Mouse (Mus musculus): Measurements from ENCODE around the gene Gtf3c1. TPM values are rescaled to one million over a fixed set of nuclear protein-coding genes. Genes with fewer than 3 reads are reported as not detected.
A peak's percentile ranks its signal among the peaks of the same experiment; 100 is the strongest.

Gtf3c1 gene
- polyA plus RNA-seq, 1 experiment from 2014 or later: 37.0 TPM

DNA sequence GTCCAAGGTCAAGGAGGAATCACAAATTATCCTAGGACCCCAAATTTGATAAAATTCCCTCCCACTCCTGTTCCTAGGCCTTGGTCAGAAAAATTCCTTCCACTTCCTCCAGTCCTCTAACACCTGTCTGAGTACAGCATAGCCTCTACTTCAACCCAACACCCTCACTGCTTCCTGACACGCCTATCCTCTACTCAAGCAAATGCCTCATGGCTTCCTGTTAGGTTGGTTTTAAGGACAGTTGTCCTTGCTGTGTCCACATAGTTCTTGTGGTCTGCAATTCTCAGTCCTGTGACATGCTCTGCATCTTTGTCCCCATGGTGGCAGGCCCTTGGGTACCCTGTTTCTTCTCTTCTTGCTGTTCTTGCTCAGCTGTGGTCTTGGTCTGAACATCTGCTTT lies 37.2 kb upstream of the Gtf3c1 start:
- Histone ChIP-seq H3K27me3 (ENCODE audit: insufficient read depth, low read length) (no peaks in the 10 kb centered on the region), H3K4me3 (ENCODE audit: low read depth, low read length) (no peak overlapping the region), H3K27ac (ENCODE audit: low read depth) (no peak overlapping the region), H3K4me1 (ENCODE audit: insufficient read depth) (no peaks in the 10 kb centered on the region), H3K9ac (no peak overlapping the region), H3K4me2 (no peak overlapping the region), H3K36me3 (ENCODE audit: insufficient read depth) (no peaks in the 10 kb centered on the region), H3K9me3 (ENCODE audit: low read depth, low read length) (no peaks in the 10 kb centered on the region)
- TF ChIP-seq CTCF (IDR thresholded peaks at IDR 0.05; ENCODE audit: low read depth): no peak
- ATAC-seq (ENCODE audit: insufficient read depth) (no peak), DNase-seq (no peak)
- 77% methylated on average over 1 of the region's 1 CpGs for WGBS

- Histone ChIP-seq H3K4me2 (no peak overlapping the region), H3K4me3 (ENCODE audit: low read depth, low read length) (no peak overlapping the region), H3K27ac (ENCODE audit: low read depth) (no peak overlapping the region), H3K4me1 (ENCODE audit: insufficient read depth) (no peaks in the 10 kb centered on the region), H3K36me3 (ENCODE audit: insufficient read depth) (no peaks in the 10 kb centered on the region), H3K9me3 (ENCODE audit: low read depth, low read length) (no peaks in the 10 kb centered on the region), H3K27me3 (ENCODE audit: insufficient read depth, low read length) (no peaks in the 10 kb centered on the region), H3K9ac (no peak overlapping the region)
- no peak for TF ChIP-seq CTCF (IDR thresholded peaks at IDR 0.05; ENCODE audit: low read depth)
- ATAC-seq (ENCODE audit: insufficient read depth) (no peak), DNase-seq (peak; percentile 12)
- WGBS: 26% methylated on average over 1 of the region's 1 CpGs
Observed at GRCm38 (mm10) chr7:125741271-125741703, 33.7 kb upstream of the Gtf3c1 start.

- Histone ChIP-seq H3K4me3 (ENCODE audit: low read depth, low read length) (no peak overlapping the region), H3K9ac (no peak overlapping the region), H3K36me3 (ENCODE audit: insufficient read depth) (no peaks in the 10 kb centered on the region), H3K9me3 (ENCODE audit: low read depth, low read length) (no peaks in the 10 kb centered on the region), H3K4me1 (ENCODE audit: insufficient read depth) (no peaks in the 10 kb centered on the region), H3K27ac (ENCODE audit: low read depth) (no peak overlapping the region), H3K4me2 (no peak overlapping the region), H3K27me3 (ENCODE audit: insufficient read depth, low read length) (no peaks in the 10 kb centered on the region)
- TF ChIP-seq CTCF (IDR thresholded peaks at IDR 0.05; ENCODE audit: low read depth): no peak
- WGBS: 53% methylated on average over 2 of the region's 2 CpGs
- no peak for DNase-seq
- no peak for ATAC-seq (ENCODE audit: insufficient read depth)
Observed at GRCm38 (mm10) chr7:125740521-125740920, 32.9 kb upstream of the Gtf3c1 start.

DNA sequence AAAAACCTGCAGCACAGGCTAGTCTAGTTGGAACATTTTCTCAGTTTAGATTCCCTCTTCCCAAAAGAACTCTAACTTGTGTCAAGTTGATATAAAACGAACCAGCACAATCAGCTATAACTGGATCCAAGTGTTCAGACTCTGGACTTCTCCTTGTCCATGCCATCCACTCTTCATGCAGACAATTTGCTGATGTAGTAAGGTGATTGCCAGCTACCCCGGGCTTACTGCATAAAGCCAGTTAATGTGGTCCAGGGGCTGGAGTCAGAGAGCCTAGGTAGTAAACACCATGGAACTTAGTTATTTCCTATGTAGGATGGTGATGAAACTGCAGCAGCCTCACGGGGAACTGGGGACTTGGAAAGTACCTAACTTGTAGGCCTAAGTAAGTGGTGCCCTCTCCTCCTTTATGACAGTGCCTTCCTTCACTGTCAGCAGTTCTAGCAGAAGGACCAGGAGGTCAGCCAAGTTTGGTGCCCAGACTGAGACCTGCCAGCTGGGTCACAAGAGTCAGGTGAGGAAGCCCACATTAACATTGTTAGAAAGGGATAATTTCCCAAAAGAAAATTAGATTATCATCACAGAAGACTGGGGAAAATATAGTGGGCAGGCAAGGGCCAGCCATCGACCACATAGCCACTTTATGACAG lies 28.9 kb upstream of the Gtf3c1 start:
- TF ChIP-seq CTCF (IDR thresholded peaks at IDR 0.05; ENCODE audit: low read depth): no peak
- Histone ChIP-seq H3K4me2 (no peak overlapping the region), H3K9ac (no peak overlapping the region), H3K27ac (ENCODE audit: low read depth) (no peak overlapping the region), H3K27me3 (ENCODE audit: insufficient read depth, low read length) (no peaks in the 10 kb centered on the region), H3K4me1 (ENCODE audit: insufficient read depth) (no peaks in the 10 kb centered on the region), H3K4me3 (ENCODE audit: low read depth, low read length) (no peak overlapping the region), H3K36me3 (ENCODE audit: insufficient read depth) (no peaks in the 10 kb centered on the region), H3K9me3 (ENCODE audit: low read depth, low read length) (no peaks in the 10 kb centered on the region)
- 82% methylated on average over 4 of the region's 4 CpGs for WGBS
- no peak for DNase-seq
- no peak for ATAC-seq (ENCODE audit: insufficient read depth)

- no peak overlapping the region for H3K9ac ChIP-seq
- no peak for TF ChIP-seq CTCF (IDR thresholded peaks at IDR 0.05; ENCODE audit: low read depth)
- WGBS: 86% methylated on average over 4 of the region's 4 CpGs
- H3K4me1 ChIP-seq (ENCODE audit: insufficient read depth): no peaks in the 10 kb centered on the region
- ATAC-seq (ENCODE audit: insufficient read depth) (no peak), DNase-seq (no peak)
- H3K9me3 ChIP-seq (ENCODE audit: low read depth, low read length): no peaks in the 10 kb centered on the region
- H3K4me3 ChIP-seq (ENCODE audit: low read depth, low read length): no peak overlapping the region
- no peaks in the 10 kb centered on the region for H3K36me3 ChIP-seq (ENCODE audit: insufficient read depth)
- H3K27me3 ChIP-seq (ENCODE audit: insufficient read depth, low read length): no peaks in the 10 kb centered on the region
- H3K27ac ChIP-seq (ENCODE audit: low read depth): no peak overlapping the region
- H3K4me2 ChIP-seq: no peak overlapping the region
Observed at GRCm38 (mm10) chr7:125733791-125734190, 26.2 kb upstream of the Gtf3c1 start.

DNA sequence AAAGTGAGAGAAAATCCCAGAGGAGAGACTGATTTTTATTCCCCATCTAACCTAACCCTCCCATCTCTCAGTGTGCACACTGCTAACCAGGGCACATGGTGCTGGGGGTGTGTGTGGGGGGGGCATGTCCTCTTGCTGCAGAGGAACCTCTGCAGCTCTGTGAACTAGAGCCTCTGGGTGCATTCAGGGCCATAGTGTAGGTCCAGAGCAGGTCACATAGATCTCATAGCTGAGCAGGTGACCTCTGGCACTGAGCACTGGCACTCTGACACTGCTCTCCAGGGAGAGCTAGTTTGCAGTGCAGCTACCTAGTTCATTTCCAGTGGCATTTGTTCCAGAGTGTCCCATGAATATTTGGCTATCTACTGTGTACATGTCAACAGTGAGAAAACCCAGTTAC lies 24.1 kb upstream of the Gtf3c1 start:
- Histone ChIP-seq H3K4me3 (ENCODE audit: low read depth, low read length) (no peak overlapping the region), H3K9me3 (ENCODE audit: low read depth, low read length) (no peaks in the 10 kb centered on the region), H3K4me1 (ENCODE audit: insufficient read depth) (no peaks in the 10 kb centered on the region), H3K9ac (no peak overlapping the region), H3K27me3 (ENCODE audit: insufficient read depth, low read length) (no peaks in the 10 kb centered on the region), H3K36me3 (ENCODE audit: insufficient read depth) (no peaks in the 10 kb centered on the region), H3K4me2 (no peak overlapping the region), H3K27ac (ENCODE audit: low read depth) (no peak overlapping the region)
- no peak for DNase-seq
- no peak for TF ChIP-seq CTCF (IDR thresholded peaks at IDR 0.05; ENCODE audit: low read depth)
- no peak for ATAC-seq (ENCODE audit: insufficient read depth)

DNA sequence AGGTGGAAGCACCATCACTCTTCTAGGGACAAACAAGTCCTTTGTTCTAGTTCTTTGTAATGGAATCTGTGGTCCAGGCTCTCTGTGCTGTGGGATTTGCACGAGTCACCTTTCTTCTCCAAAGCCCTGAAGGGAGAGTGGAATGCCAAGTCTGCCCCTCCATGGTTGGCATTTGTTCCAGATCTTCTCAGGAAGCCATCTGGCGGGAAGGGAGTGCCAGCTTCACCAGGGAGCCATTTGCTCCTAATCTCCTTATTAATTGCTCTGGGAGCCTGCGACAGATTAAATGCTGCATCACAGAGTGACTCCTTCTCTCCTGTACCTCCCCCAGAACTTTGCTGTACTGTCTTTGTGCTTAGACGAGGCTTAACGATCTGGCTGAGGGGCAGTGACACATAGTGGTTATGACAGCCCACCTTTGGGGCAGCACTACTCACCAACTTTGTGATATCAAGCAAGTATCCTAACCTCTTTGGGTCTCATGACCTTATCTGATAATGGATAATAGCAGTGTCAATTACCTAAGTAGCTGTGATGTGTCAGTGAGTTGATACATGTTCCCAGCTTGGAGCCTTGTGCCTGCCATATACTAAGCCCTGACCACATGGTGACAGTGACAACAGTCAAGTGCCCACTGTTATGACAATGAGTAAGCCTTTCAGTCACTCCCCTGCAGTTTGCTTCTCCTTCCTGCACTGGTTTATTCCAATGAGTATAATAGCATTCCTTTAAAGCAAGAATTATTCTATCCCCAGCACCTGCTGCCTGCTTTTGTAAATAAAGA lies 15.8 kb upstream of the Gtf3c1 start:
- H3K9ac ChIP-seq: no peak overlapping the region
- no peak for TF ChIP-seq CTCF (IDR thresholded peaks at IDR 0.05; ENCODE audit: low read depth)
- no peaks in the 10 kb centered on the region for H3K4me1 ChIP-seq (ENCODE audit: insufficient read depth)
- no peak overlapping the region for H3K4me2 ChIP-seq
- DNase-seq: no peak
- 46% methylated on average over 5 of the region's 5 CpGs for WGBS
- H3K36me3 ChIP-seq (ENCODE audit: insufficient read depth): no peaks in the 10 kb centered on the region
- no peaks in the 10 kb centered on the region for H3K27me3 ChIP-seq (ENCODE audit: insufficient read depth, low read length)
- no peak for ATAC-seq (ENCODE audit: insufficient read depth)
- no peak overlapping the region for H3K4me3 ChIP-seq (ENCODE audit: low read depth, low read length)
- H3K27ac ChIP-seq (ENCODE audit: low read depth): no peak overlapping the region
- H3K9me3 ChIP-seq (ENCODE audit: low read depth, low read length): no peaks in the 10 kb centered on the region
